Mouse (Mus musculus): Measurements from ENCODE around the gene Gstt2. TPM values are rescaled to one million over a fixed set of nuclear protein-coding genes. Genes with fewer than 3 reads are reported as not detected.
A peak's percentile ranks its signal among the peaks of the same experiment; 100 is the strongest.
"Not testable (repeated sequence)": the region's sequence is repeated elsewhere in the genome, so short reads cannot be mapped to it uniquely, and the experiment has no call there.

Gene Gstt2
- total RNA-seq (2021): 10 to 100 TPM in 1 of 2 experiments, 1 to 10 TPM in 1; 9.3 to 10.9 TPM

- intact Hi-C loops (cut with DNase I): no loop called here
- peak; percentile 91 for DNase-seq (ENCODE audit: low spot score)
Measured at GRCm38 (mm10) chr10:75837248-75837759, at the start of gene Gstt2. Gene Gstt2, minus strand, starts transcription at chr10:75837424.

- intact Hi-C loops (cut with DNase I): no loop called here
- no peak for DNase-seq (ENCODE audit: low spot score)
Measured at GRCm38 (mm10) chr10:75884742-75885141, 47.5 kb upstream of the Gstt2 start.

GRCm38 (mm10) chr10:75883232-75883552 is 46.0 kb upstream of the Gstt2 start:
- peak; percentile 64 for DNase-seq (ENCODE audit: low spot score)
- intact Hi-C loops (cut with DNase I): loop anchor here (1.0 kb wide), 1 partner anchor 68 kb away; no protein-coding TSS in a partner anchor

GRCm38 (mm10) chr10:75882433-75883231 is 45.4 kb upstream of the Gstt2 start:
- intact Hi-C loops (cut with DNase I): loop anchor here (1.0 kb wide), 1 partner anchor 69 kb away; no protein-coding TSS in a partner anchor
- no peak for DNase-seq (ENCODE audit: low spot score)

GRCm38 (mm10) chr10:75881578-75882432 is 44.6 kb upstream of the Gstt2 start:
- no peak for DNase-seq (ENCODE audit: low spot score)
- intact Hi-C loops (cut with DNase I): no loop called here

GRCm38 (mm10) chr10:75880771-75881577 is 43.8 kb upstream of the Gstt2 start:
- intact Hi-C loops (cut with DNase I): no loop called here
- no peak for DNase-seq (ENCODE audit: low spot score)

GRCm38 (mm10) chr10:75880351-75880750 is 43.1 kb upstream of the Gstt2 start:
- DNase-seq (ENCODE audit: low spot score): no peak
- intact Hi-C loops (cut with DNase I): no loop called here

- intact Hi-C loops (cut with DNase I): no loop called here
- DNase-seq (ENCODE audit: low spot score): no peak
Measured at GRCm38 (mm10) chr10:75878836-75879235, 41.6 kb upstream of the Gstt2 start.

GRCm38 (mm10) chr10:75873543-75874170 is 36.4 kb upstream of the Gstt2 start:
- no peak for DNase-seq (ENCODE audit: low spot score)
- intact Hi-C loops (cut with DNase I): no loop called here

- intact Hi-C loops (cut with DNase I): no loop called here
- peak; percentile 59 for DNase-seq (ENCODE audit: low spot score)
Measured at GRCm38 (mm10) chr10:75872915-75873542, 35.8 kb upstream of the Gstt2 start.

GRCm38 (mm10) chr10:75872025-75872914 is 35.0 kb upstream of the Gstt2 start:
- intact Hi-C loops (cut with DNase I): no loop called here
- no peak for DNase-seq (ENCODE audit: low spot score)

- DNase-seq (ENCODE audit: low spot score): no peak
- intact Hi-C loops (cut with DNase I): no loop called here
Measured at GRCm38 (mm10) chr10:75861587-75861986, 24.4 kb upstream of the Gstt2 start.

- intact Hi-C loops (cut with DNase I): no loop called here
- DNase-seq (ENCODE audit: low spot score): no peak
Measured at GRCm38 (mm10) chr10:75860746-75861145, 23.5 kb upstream of the Gstt2 start.

- peak; percentile 76 for DNase-seq (ENCODE audit: low spot score)
- intact Hi-C loops (cut with DNase I): not testable (repeated sequence)
Measured at GRCm38 (mm10) chr10:75859786-75860470, 22.7 kb upstream of the Gstt2 start, which contains the start of gene Mif. Gene Mif, minus strand, starts transcription at chr10:75860240.

GRCm38 (mm10) chr10:75859107-75859746 is 22.0 kb upstream of the Gstt2 start:
- intact Hi-C loops (cut with DNase I): no loop called here
- no peak for DNase-seq (ENCODE audit: low spot score)

- DNase-seq (ENCODE audit: low spot score): no peak
- intact Hi-C loops (cut with DNase I): loop anchor here (2.0 kb wide), 1 partner anchor 59 kb away; the partner anchor contains the start of gene Gstt1
Measured at GRCm38 (mm10) chr10:75857598-75857997, 20.4 kb upstream of the Gstt2 start.

- intact Hi-C loops (cut with DNase I): loop anchor here (2.0 kb wide), 1 partner anchor 58 kb away; the partner anchor contains the start of gene Gstt1
- no peak for DNase-seq (ENCODE audit: low spot score)
Measured at GRCm38 (mm10) chr10:75856976-75857375, 19.8 kb upstream of the Gstt2 start.

Data from heart, postnatal 25 days (tissue).